ENCODE assay signal across 8 mouse cellular contexts in genomic region chr4:43509109-43509508, GRCm38 (mm10). TPM values are rescaled to one million over a fixed set of nuclear protein-coding genes. Genes with fewer than 3 reads are reported as not detected.
DNase-seq lines count a peak whose midpoint lies in the region; ATAC-seq lines count a peak whose summit lies in the region.
"Had no signal": no experiment of that assay in that cellular context is flagged by ENCODE, and none has a peak within 500 bp of the region (broad histone marks: within the 10 kb centered on the region; RNA-seq: fewer than 3 reads in every experiment).

No protein-coding gene starts in this region.

- no peak overlapping the region for H3K4me2 ChIP-seq in midbrain, embryonic 16.5 days (ENCODE audit: low read length)
- H3K4me2 ChIP-seq in forebrain, embryonic 11.5 days (ENCODE audit: low read depth, low read length, severe bottlenecking): peak overlapping the region; percentile 69
- H3K4me2 ChIP-seq in limb, embryonic 13.5 days (replicated peaks): peak overlapping the region; percentile 73
- peak overlapping the region; percentile 82 for H3K4me2 ChIP-seq in stomach, embryonic 15.5 days

- 32% methylated on average over 9 of the region's 9 CpGs for WGBS in midbrain, embryonic 10.5 days
- 26% methylated on average over 9 of the region's 9 CpGs for WGBS in midbrain, embryonic 16.5 days
- 24% methylated on average over 9 of the region's 9 CpGs for WGBS in forebrain, embryonic 11.5 days
- WGBS in limb, embryonic 13.5 days: 37% methylated on average over 9 of the region's 9 CpGs
- WGBS in stomach, embryonic 15.5 days: 45% methylated on average over 9 of the region's 9 CpGs

- H3K27ac ChIP-seq in midbrain, embryonic 10.5 days (replicated peaks): no peak overlapping the region; the same call in 1 of the 2 replicates
- no peak overlapping the region for H3K27ac ChIP-seq in midbrain, embryonic 16.5 days (ENCODE audit: low read length)
- no peak overlapping the region for H3K27ac ChIP-seq in forebrain, embryonic 11.5 days (ENCODE audit: low read depth, low read length)
- no peak overlapping the region for H3K27ac ChIP-seq in limb, embryonic 13.5 days
- peak overlapping the region; percentile 63; the same call in 1 of the 2 replicates for H3K27ac ChIP-seq in stomach, embryonic 15.5 days

- ATAC-seq in midbrain, embryonic 16.5 days: no peak
- ATAC-seq in forebrain, embryonic 11.5 days (replicated peaks; ENCODE audit: low FRiP score): peak; percentile 58; the same call in 1 of the 2 replicates
- no peak for ATAC-seq in limb, embryonic 13.5 days (ENCODE audit: low FRiP score, low read depth)
- ATAC-seq in stomach, embryonic 15.5 days (ENCODE audit: insufficient read depth, low FRiP score, low read depth): no peak
- no peak for ATAC-seq in erythroid progenitor cell, adult 5-6 weeks (replicated peaks; ENCODE audit: low FRiP score, poor library complexity, severe bottlenecking)

- peaks cover 21% of the 10 kb centered on the region for H3K4me1 ChIP-seq in midbrain, embryonic 10.5 days
- peaks cover 6% of the 10 kb centered on the region for H3K4me1 ChIP-seq in midbrain, embryonic 16.5 days (ENCODE audit: control insufficient read depth, insufficient read depth, low read length)
- H3K4me1 ChIP-seq in forebrain, embryonic 11.5 days (replicated peaks; ENCODE audit: control insufficient read depth, insufficient read depth, low read length): peaks cover 9% of the 10 kb centered on the region; the same call in 1 of the 2 replicates
- peaks cover 35% of the 10 kb centered on the region for H3K4me1 ChIP-seq in limb, embryonic 13.5 days
- peaks cover 19% of the 10 kb centered on the region for H3K4me1 ChIP-seq in stomach, embryonic 15.5 days

- DNase-seq in midbrain, embryonic 10.5 days (ENCODE audit: low spot score): no peak
- DNase-seq in forebrain, embryonic 11.5 days (ENCODE audit: low spot score): no peak
- no peak for DNase-seq in left cerebral cortex, adult 9 months (ENCODE audit: low spot score in 2 of 2)
- DNase-seq: adrenal gland, adult 8-10 months had no signal

- no peaks in the 10 kb centered on the region for H3K36me3 ChIP-seq in midbrain, embryonic 10.5 days
- no peaks in the 10 kb centered on the region for H3K36me3 ChIP-seq in midbrain, embryonic 16.5 days (ENCODE audit: control insufficient read depth, insufficient read depth, low read length)
- no peaks in the 10 kb centered on the region for H3K36me3 ChIP-seq in forebrain, embryonic 11.5 days (ENCODE audit: control insufficient read depth, insufficient read depth, low read length)
- H3K36me3 ChIP-seq in limb, embryonic 13.5 days: no peaks in the 10 kb centered on the region
- H3K36me3 ChIP-seq in stomach, embryonic 15.5 days: no peaks in the 10 kb centered on the region

- H3K4me3 ChIP-seq in midbrain, embryonic 10.5 days: peak overlapping the region; percentile 53; the same call in 1 of the 2 replicates
- no peak overlapping the region for H3K4me3 ChIP-seq in midbrain, embryonic 16.5 days (ENCODE audit: low read depth, low read length)
- H3K4me3 ChIP-seq in forebrain, embryonic 11.5 days (ENCODE audit: low read depth, low read length): peak overlapping the region; percentile 27; the same call in 1 of the 2 replicates
- peak overlapping the region; percentile 50; the same call in 1 of the 2 replicates for H3K4me3 ChIP-seq in limb, embryonic 13.5 days
- peak overlapping the region; percentile 50 for H3K4me3 ChIP-seq in stomach, embryonic 15.5 days (replicated peaks)

- no peaks in the 10 kb centered on the region for H3K9me3 ChIP-seq in midbrain, embryonic 10.5 days (replicated peaks)
- no peaks in the 10 kb centered on the region for H3K9me3 ChIP-seq in midbrain, embryonic 16.5 days (replicated peaks; ENCODE audit: control insufficient read depth, low read length, poor library complexity, severe bottlenecking)
- H3K9me3 ChIP-seq in forebrain, embryonic 11.5 days (ENCODE audit: control insufficient read depth, low read length): no peaks in the 10 kb centered on the region
- H3K9me3 ChIP-seq in limb, embryonic 13.5 days: no peaks in the 10 kb centered on the region
- H3K9me3 ChIP-seq in stomach, embryonic 15.5 days: no peaks in the 10 kb centered on the region

- no peak overlapping the region for H3K9ac ChIP-seq in midbrain, embryonic 16.5 days (ENCODE audit: low read depth, low read length)
- peak overlapping the region; percentile 44; the same call in 1 of the 2 replicates for H3K9ac ChIP-seq in forebrain, embryonic 11.5 days (ENCODE audit: low read length)
- H3K9ac ChIP-seq in limb, embryonic 13.5 days: no peak overlapping the region; the same call in 1 of the 2 replicates
- H3K9ac ChIP-seq in stomach, embryonic 15.5 days: no peak overlapping the region; the same call in 1 of the 2 replicates

- H3K27me3 ChIP-seq in midbrain, embryonic 10.5 days (ENCODE audit: low read depth, poor library complexity, severe bottlenecking): peaks cover 53% of the 10 kb centered on the region
- peaks cover 5% of the 10 kb centered on the region; the same call in 1 of the 2 replicates for H3K27me3 ChIP-seq in midbrain, embryonic 16.5 days (ENCODE audit: control insufficient read depth, insufficient read depth, low read depth, low read length)
- H3K27me3 ChIP-seq in forebrain, embryonic 11.5 days (ENCODE audit: control insufficient read depth, insufficient read depth, low read length): peaks cover 3% of the 10 kb centered on the region
- peaks cover 12% of the 10 kb centered on the region; the same call in 1 of the 2 replicates for H3K27me3 ChIP-seq in limb, embryonic 13.5 days
- H3K27me3 ChIP-seq in stomach, embryonic 15.5 days (replicated peaks): no peaks in the 10 kb centered on the region

RNA-seq across cellular contexts. Expression of gene Car9, which starts 2.3 kb away (rescaled TPM):
- 0.67 and 0.69 TPM in 2 replicates for polyA plus RNA-seq in midbrain, embryonic 10.5 days (2016; fragmentation: Nextera tagmentation; extraction: Ambion mirVana)
- polyA plus RNA-seq in midbrain, embryonic 16.5 days (2015; fragmentation: Nextera tagmentation; extraction: Ambion mirVana): 0.21 TPM in 1 of 2 replicates, not detected in the other
- 0.52 and 0.87 TPM in 2 replicates for polyA plus RNA-seq in forebrain, embryonic 11.5 days (2014; fragmentation: Nextera tagmentation; extraction: Ambion mirVana)
- polyA plus RNA-seq in limb, embryonic 13.5 days (2015; fragmentation: Nextera tagmentation; extraction: Ambion mirVana): 2.3 and 3.3 TPM in 2 replicates
- polyA plus RNA-seq in stomach, embryonic 15.5 days (2015; fragmentation: Nextera tagmentation; extraction: Ambion mirVana): 30.9 and 45.8 TPM in 2 replicates
- total RNA-seq in erythroid progenitor cell, adult 5-6 weeks (2015; ENCODE audit: low replicate concordance): 1.7 TPM in 1 of 2 replicates, not detected in the other
- not detected in 2 replicates for total RNA-seq in erythroid progenitor cell, adult 5-6 weeks (2017; ENCODE audit: low replicate concordance)

RNA-seq across cellular contexts. Expression of gene Arhgef39, which starts 9.6 kb away (rescaled TPM):
- polyA plus RNA-seq in midbrain, embryonic 10.5 days (2016; fragmentation: Nextera tagmentation; extraction: Ambion mirVana): 48.5 and 52.8 TPM in 2 replicates
- polyA plus RNA-seq in midbrain, embryonic 16.5 days (2015; fragmentation: Nextera tagmentation; extraction: Ambion mirVana): 4.4 and 7.3 TPM in 2 replicates
- polyA plus RNA-seq in forebrain, embryonic 11.5 days (2014; fragmentation: Nextera tagmentation; extraction: Ambion mirVana): 55.3 and 61.1 TPM in 2 replicates
- polyA plus RNA-seq in limb, embryonic 13.5 days (2015; fragmentation: Nextera tagmentation; extraction: Ambion mirVana): 43.8 and 47.3 TPM in 2 replicates
- 44.5 and 52.0 TPM in 2 replicates for polyA plus RNA-seq in stomach, embryonic 15.5 days (2015; fragmentation: Nextera tagmentation; extraction: Ambion mirVana)
- 233 and 242 TPM in 2 replicates for total RNA-seq in erythroid progenitor cell, adult 5-6 weeks (2015; ENCODE audit: low replicate concordance)
- 202 and 213 TPM in 2 replicates for total RNA-seq in erythroid progenitor cell, adult 5-6 weeks (2017; ENCODE audit: low replicate concordance)

RNA-seq across cellular contexts. Expression of gene Tpm2, which starts 14.5 kb away (rescaled TPM):
- polyA plus RNA-seq in midbrain, embryonic 10.5 days (2016; fragmentation: Nextera tagmentation; extraction: Ambion mirVana): 41.6 and 44.5 TPM in 2 replicates
- polyA plus RNA-seq in midbrain, embryonic 16.5 days (2015; fragmentation: Nextera tagmentation; extraction: Ambion mirVana): 7.3 and 8.3 TPM in 2 replicates
- 46.7 and 52.7 TPM in 2 replicates for polyA plus RNA-seq in forebrain, embryonic 11.5 days (2014; fragmentation: Nextera tagmentation; extraction: Ambion mirVana)
- polyA plus RNA-seq in limb, embryonic 13.5 days (2015; fragmentation: Nextera tagmentation; extraction: Ambion mirVana): 370 and 372 TPM in 2 replicates
- 795 and 837 TPM in 2 replicates for polyA plus RNA-seq in stomach, embryonic 15.5 days (2015; fragmentation: Nextera tagmentation; extraction: Ambion mirVana)
- not detected in 2 replicates for total RNA-seq in erythroid progenitor cell, adult 5-6 weeks (2015; ENCODE audit: low replicate concordance)
- total RNA-seq in erythroid progenitor cell, adult 5-6 weeks (2017; ENCODE audit: low replicate concordance): not detected in 2 replicates

RNA-seq across cellular contexts. Expression of gene Ccdc107, which starts 16.4 kb away (rescaled TPM):
- 44.8 and 48.4 TPM in 2 replicates for polyA plus RNA-seq in midbrain, embryonic 10.5 days (2016; fragmentation: Nextera tagmentation; extraction: Ambion mirVana)
- polyA plus RNA-seq in midbrain, embryonic 16.5 days (2015; fragmentation: Nextera tagmentation; extraction: Ambion mirVana): 81.1 and 90.3 TPM in 2 replicates
- polyA plus RNA-seq in forebrain, embryonic 11.5 days (2014; fragmentation: Nextera tagmentation; extraction: Ambion mirVana): 50.3 and 54.3 TPM in 2 replicates
- polyA plus RNA-seq in limb, embryonic 13.5 days (2015; fragmentation: Nextera tagmentation; extraction: Ambion mirVana): 71.6 and 74.3 TPM in 2 replicates
- polyA plus RNA-seq in stomach, embryonic 15.5 days (2015; fragmentation: Nextera tagmentation; extraction: Ambion mirVana): 104 and 105 TPM in 2 replicates
- 26.0 and 46.9 TPM in 2 replicates for total RNA-seq in erythroid progenitor cell, adult 5-6 weeks (2015; ENCODE audit: low replicate concordance)
- 38.5 and 41.1 TPM in 2 replicates for total RNA-seq in erythroid progenitor cell, adult 5-6 weeks (2017; ENCODE audit: low replicate concordance)

RNA-seq across cellular contexts. Expression of gene Sit1, which starts 25.6 kb away (rescaled TPM):
- polyA plus RNA-seq in midbrain, embryonic 10.5 days (2016; fragmentation: Nextera tagmentation; extraction: Ambion mirVana): not detected in 2 replicates
- not detected in 2 replicates for polyA plus RNA-seq in midbrain, embryonic 16.5 days (2015; fragmentation: Nextera tagmentation; extraction: Ambion mirVana)
- polyA plus RNA-seq in forebrain, embryonic 11.5 days (2014; fragmentation: Nextera tagmentation; extraction: Ambion mirVana): not detected in 2 replicates
- not detected in 2 replicates for polyA plus RNA-seq in limb, embryonic 13.5 days (2015; fragmentation: Nextera tagmentation; extraction: Ambion mirVana)
- polyA plus RNA-seq in stomach, embryonic 15.5 days (2015; fragmentation: Nextera tagmentation; extraction: Ambion mirVana): not detected in 2 replicates
- total RNA-seq in erythroid progenitor cell, adult 5-6 weeks (2015; ENCODE audit: low replicate concordance): not detected in 2 replicates
- total RNA-seq in erythroid progenitor cell, adult 5-6 weeks (2017; ENCODE audit: low replicate concordance): 3.2 TPM in 1 of 2 replicates, not detected in the other
